Mouse (Mus musculus) spleen, adult 2 months (tissue): ENCODE data around the gene Topaz1.

Source experiments
- CTCF ChIP-seq: fragments of 200-500 bp; IDR thresholded peaks from 2 replicates; pipeline ENCODE4 v1.5.1; 2011; ENCODE audit warnings: mild to moderate bottlenecking, inconsistent platforms; ENCODE audit not compliant: insufficient read depth, insufficient read length, insufficient replicate concordance; ENCODE audit errors: extremely low read depth
- POLR2A ChIP-seq: fragments of 200-500 bp; IDR thresholded peaks from 2 replicates; pipeline ENCODE4 v1.6.1; 2011; ENCODE audit warnings: low read depth, low read length, inconsistent platforms

GRCm38 (mm10) chr9:122845621-122846020 lies 98.5 kb downstream of the Topaz1 start:
- TF ChIP-seq POLR2A: no peak
- TF ChIP-seq CTCF: no peak
